In the genomic region with DNA sequence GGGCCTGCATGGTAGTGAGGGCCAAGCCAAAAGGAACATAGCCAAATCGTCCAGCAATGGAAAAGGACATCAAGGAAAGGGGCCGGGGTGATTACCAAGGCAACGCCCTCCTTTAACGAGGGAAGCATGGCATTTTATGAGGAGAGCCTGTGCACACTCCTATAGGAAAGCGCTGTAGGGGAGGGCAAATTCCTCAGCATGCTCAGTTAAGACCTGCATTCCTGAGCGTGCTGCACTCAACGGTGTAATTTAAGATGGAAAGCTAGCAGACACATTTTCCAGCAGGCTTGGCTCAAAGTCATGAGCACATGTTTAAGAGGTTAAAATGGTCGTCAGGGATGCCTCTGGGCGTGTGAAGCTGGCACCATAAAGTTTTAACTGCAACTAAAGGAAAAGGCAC, we compare ENCODE assay signal across 11 mouse cellular contexts. TPM values are rescaled to one million over a fixed set of nuclear protein-coding genes. Genes with fewer than 3 reads are reported as not detected.
DNase-seq lines count a peak whose midpoint lies in the region; ATAC-seq and TF ChIP-seq lines count a peak whose summit lies in the region.
"Had no signal": no experiment of that assay in that cellular context is flagged by ENCODE, and none has a peak within 500 bp of the region (broad histone marks: within the 10 kb centered on the region; RNA-seq: fewer than 3 reads in every experiment).

No protein-coding gene starts in this region.

- no peak overlapping the region for H3K4me3 ChIP-seq in lung, embryonic 16.5 days (ENCODE audit: low read length)
- no peak overlapping the region for H3K4me3 ChIP-seq in forebrain, postnatal 0 days (ENCODE audit: low read depth, low read length)
- no peak overlapping the region for H3K4me3 ChIP-seq in liver, postnatal 0 days (ENCODE audit: low read depth, low read length)
- H3K4me3 ChIP-seq: erythroblast, embryonic 14.5 days had no signal

- 29% methylated on average over 9 of the region's 9 CpGs for WGBS in lung, embryonic 16.5 days
- 15% methylated on average over 9 of the region's 9 CpGs for WGBS in forebrain, postnatal 0 days
- 69% methylated on average over 9 of the region's 9 CpGs for WGBS in liver, postnatal 0 days (ENCODE audit: insufficient replicate concordance)

- H3K4me1 ChIP-seq in lung, embryonic 16.5 days (replicated peaks; ENCODE audit: control insufficient read depth, insufficient read depth, low read length), result no peaks in the 10 kb centered on the region; the same call in 1 of the 2 replicates
- H3K4me1 ChIP-seq in forebrain, postnatal 0 days (ENCODE audit: insufficient read depth), result no peaks in the 10 kb centered on the region
- no peaks in the 10 kb centered on the region for H3K4me1 ChIP-seq in liver, postnatal 0 days (ENCODE audit: insufficient read depth)

- H3K36me3 ChIP-seq in lung, embryonic 16.5 days (ENCODE audit: control insufficient read depth, insufficient read depth, low read length), result no peaks in the 10 kb centered on the region
- no peaks in the 10 kb centered on the region for H3K36me3 ChIP-seq in forebrain, postnatal 0 days (ENCODE audit: insufficient read depth)
- H3K36me3 ChIP-seq in liver, postnatal 0 days (replicated peaks; ENCODE audit: insufficient read depth, low read length), result no peaks in the 10 kb centered on the region

- no peak overlapping the region for H3K4me2 ChIP-seq in lung, embryonic 16.5 days (ENCODE audit: low read depth, low read length)
- no peak overlapping the region for H3K4me2 ChIP-seq in forebrain, postnatal 0 days (ENCODE audit: low read depth)
- H3K4me2 ChIP-seq in liver, postnatal 0 days (ENCODE audit: low read depth, low read length), result no peak overlapping the region

- peak; percentile 95 for ATAC-seq in lung, embryonic 16.5 days (ENCODE audit: low read depth)
- ATAC-seq in forebrain, postnatal 0 days, result 0 out of 2 replicates have a peak, but pooled peaks have one; percentile 20
- no peak for ATAC-seq in megakaryocyte progenitor cell, adult 5-6 weeks (replicated peaks; ENCODE audit: poor library complexity)
- no peak for ATAC-seq in CD4-positive, CD25-positive, alpha-beta regulatory T cell, adult 4 months
- ATAC-seq in liver, postnatal 0 days, result no peak

- no peaks in the 10 kb centered on the region for H3K9me3 ChIP-seq in lung, embryonic 16.5 days (ENCODE audit: control insufficient read depth, low read length)
- no peaks in the 10 kb centered on the region for H3K9me3 ChIP-seq in forebrain, postnatal 0 days (ENCODE audit: low read length)
- H3K9me3 ChIP-seq in liver, postnatal 0 days (ENCODE audit: low read length), result no peaks in the 10 kb centered on the region

- no peak for TF ChIP-seq EP300 in liver, postnatal 0 days (IDR thresholded peaks at IDR 0.05; ENCODE audit: low read depth)

- H3K27ac ChIP-seq in lung, embryonic 16.5 days (ENCODE audit: low read length), result 0 out of 2 replicates have a peak overlapping the region, but pooled peaks have one; percentile 11
- no peak overlapping the region for H3K27ac ChIP-seq in forebrain, postnatal 0 days (ENCODE audit: low read depth, low read length)
- H3K27ac ChIP-seq in liver, postnatal 0 days (ENCODE audit: low read depth), result no peak overlapping the region

- H3K9ac ChIP-seq in lung, embryonic 16.5 days (ENCODE audit: low read length), result no peak overlapping the region
- H3K9ac ChIP-seq in forebrain, postnatal 0 days, result no peak overlapping the region
- no peak overlapping the region for H3K9ac ChIP-seq in liver, postnatal 0 days (replicated peaks)

- no peak for TF ChIP-seq CTCF in forebrain, postnatal 0 days (IDR thresholded peaks at IDR 0.05; ENCODE audit: low read depth)
- no peak for TF ChIP-seq CTCF in liver, postnatal 0 days (IDR thresholded peaks at IDR 0.05; ENCODE audit: low read depth)

- H3K27me3 ChIP-seq in lung, embryonic 16.5 days (ENCODE audit: control insufficient read depth, insufficient read depth, low read depth, low read length), result no peaks in the 10 kb centered on the region
- no peaks in the 10 kb centered on the region for H3K27me3 ChIP-seq in forebrain, postnatal 0 days (ENCODE audit: insufficient read depth, low read length)
- H3K27me3 ChIP-seq in liver, postnatal 0 days (ENCODE audit: insufficient read depth, low read length), result no peaks in the 10 kb centered on the region

- no peak for DNase-seq in lung, postnatal 10 days
- no peak for DNase-seq in forebrain, postnatal 0 days
- peak; percentile 60 to 79 for DNase-seq in kidney, postnatal 25 days
- peak; percentile 61 for DNase-seq in skeletal muscle tissue, adult 2 months (ENCODE audit: low read depth, low spot score)
- no peak for DNase-seq in liver, postnatal 0 days

RNA-seq across cellular contexts. Expression of a gene that starts 56.6 kb away (rescaled TPM):
- polyA plus RNA-seq in lung, embryonic 16.5 days (2015; fragmentation: Nextera tagmentation; extraction: Ambion mirVana), result 0.64 TPM in 1 of 2 replicates, not detected in the other
- not detected in 2 replicates for total RNA-seq in forebrain, postnatal 0 days (2014; rRNA removed)
- polyA plus RNA-seq in forebrain, postnatal 0 days (2015; fragmentation: Nextera tagmentation; extraction: Ambion mirVana), result 0.55 TPM in 1 of 2 replicates, not detected in the other
- total RNA-seq in megakaryocyte progenitor cell, adult 5-6 weeks (2015), result 0.46 TPM in 1 of 2 replicates, not detected in the other
- total RNA-seq in megakaryocyte progenitor cell, adult 5-6 weeks (2017), result 0.75 and 1.7 TPM in 2 replicates
- polyA plus RNA-seq in CD4-positive, CD25-positive, alpha-beta regulatory T cell, adult 4 months (2017; shearing (Covaris generic)), result not detected
- not detected in 2 replicates for polyA plus RNA-seq in liver, postnatal 0 days (2015; fragmentation: Nextera tagmentation; extraction: Ambion mirVana)
- total RNA-seq: megakaryocyte, adult 5-6 weeks had no signal
- polyA plus RNA-seq: erythroblast, embryonic 14.5 days; testis, adult 2 months had no signal

Comparison
In these comparisons a context has a peak if more than half of its experiments do, and no peak if none do; other contexts are left out.
1. ATAC-seq: peak in lung, embryonic 16.5 days (single experiment) and forebrain, postnatal 0 days (single experiment); none in megakaryocyte progenitor cell, adult 5-6 weeks (single experiment), CD4-positive, CD25-positive, alpha-beta regulatory T cell, adult 4 months (single experiment) and liver, postnatal 0 days (single experiment).
2. DNase-seq: peak in kidney, postnatal 25 days (2 of 2) and skeletal muscle tissue, adult 2 months (single experiment); none in lung, postnatal 10 days (single experiment), forebrain, postnatal 0 days (single experiment) and liver, postnatal 0 days (single experiment).